Mouse (Mus musculus) heart, adult 11 months (tissue): ENCODE measurements around the gene Atp8b2.

Source experiments
- DNase-seq: peaks from one replicate; pipeline ENCODE4 v3.0.0; 2022

Atp8b2 gene

GRCm38 (mm10) chr3:89963221-89963763 lies at the start of gene Atp8b2:
Gene Atp8b2 (minus strand): TSS chr3:89963508.
- DNase-seq = peak; percentile 98

- DNase-seq = no peak
Observed at GRCm38 (mm10) chr3:90010291-90010690, 47.0 kb upstream of the Atp8b2 start.

GRCm38 (mm10) chr3:90004091-90004796 lies 40.9 kb upstream of the Atp8b2 start:
- DNase-seq = no peak

GRCm38 (mm10) chr3:89999830-90000229 lies 36.5 kb upstream of the Atp8b2 start:
- no peak for DNase-seq

- DNase-seq = no peak
Observed at GRCm38 (mm10) chr3:89999090-89999489, 35.8 kb upstream of the Atp8b2 start.

GRCm38 (mm10) chr3:89998612-89999054 lies 35.3 kb upstream of the Atp8b2 start, which contains the start of gene Hax1:
Gene Hax1 (minus strand): TSS chr3:89998780.
- DNase-seq = peak; percentile 99

- DNase-seq = no peak
Observed at GRCm38 (mm10) chr3:89997791-89998495, 34.6 kb upstream of the Atp8b2 start.

GRCm38 (mm10) chr3:89994807-89995515 lies 31.7 kb upstream of the Atp8b2 start:
- DNase-seq = peak; percentile 51

GRCm38 (mm10) chr3:89987822-89988221 lies 24.5 kb upstream of the Atp8b2 start:
- peak; percentile 35 for DNase-seq

- peak; percentile 25 for DNase-seq
Observed at GRCm38 (mm10) chr3:89987211-89987610, 23.9 kb upstream of the Atp8b2 start.

- DNase-seq = no peak
Observed at GRCm38 (mm10) chr3:89982426-89982825, 19.1 kb upstream of the Atp8b2 start.

- DNase-seq = no peak
Observed at GRCm38 (mm10) chr3:89976859-89977258, 13.6 kb upstream of the Atp8b2 start.

GRCm38 (mm10) chr3:89968509-89968908 lies 5.2 kb upstream of the Atp8b2 start:
- peak; percentile 79 for DNase-seq

GRCm38 (mm10) chr3:89966946-89967345 lies 3.6 kb upstream of the Atp8b2 start:
- no peak for DNase-seq

- DNase-seq = peak; percentile 89
Observed at GRCm38 (mm10) chr3:89965972-89966371, 2.7 kb upstream of the Atp8b2 start.

- DNase-seq = peak; percentile 87
Observed at GRCm38 (mm10) chr3:89965557-89965956, 2.2 kb upstream of the Atp8b2 start.

- peak; percentile 98 for DNase-seq
Observed at GRCm38 (mm10) chr3:89963926-89964739, 825 bp upstream of the Atp8b2 start.

GRCm38 (mm10) chr3:89962751-89963220 lies 522 bp downstream of the Atp8b2 start:
- DNase-seq = no peak

GRCm38 (mm10) chr3:89962059-89962750 lies 1.1 kb downstream of the Atp8b2 start:
- peak; percentile 97 for DNase-seq

- peak; percentile 94 for DNase-seq
Observed at GRCm38 (mm10) chr3:89961436-89961835, 1.9 kb downstream of the Atp8b2 start.

GRCm38 (mm10) chr3:89960469-89960868 lies 2.8 kb downstream of the Atp8b2 start:
- peak; percentile 99 for DNase-seq
